Comparison of ENCODE assay signal across 24 mouse cellular contexts in the genomic region with DNA sequence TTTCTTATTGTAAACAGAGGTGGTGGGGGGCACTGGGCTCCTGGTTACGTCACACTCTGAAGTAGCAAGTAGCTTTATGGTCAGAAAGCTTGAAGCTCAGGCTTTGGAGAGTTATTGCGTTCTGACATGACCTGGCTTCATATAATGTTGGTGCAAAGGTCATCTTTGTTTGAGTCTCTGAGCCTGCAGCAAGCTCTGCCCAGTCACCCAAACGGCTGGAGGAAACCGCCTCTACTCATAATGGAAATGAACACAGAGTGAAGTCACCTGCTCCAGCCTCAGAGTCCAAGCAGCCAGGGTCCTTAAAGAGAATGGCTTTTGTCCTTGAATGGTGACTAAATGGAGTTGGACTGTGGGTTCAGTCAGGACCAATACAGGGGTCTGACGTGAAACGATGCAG.
DNase-seq lines count a peak whose midpoint lies in the region; ATAC-seq and TF ChIP-seq lines count a peak whose summit lies in the region.
"Had no signal": no experiment of that assay in that cellular context is flagged by ENCODE, and none has a peak within 500 bp of the region (broad histone marks: within the 10 kb centered on the region; RNA-seq: fewer than 3 reads in every experiment).

No protein-coding gene starts in this region.

- H3K79me2 ChIP-seq in liver, adult 2 months (ENCODE audit: control insufficient read depth, insufficient read depth, low read length): no peaks in the 10 kb centered on the region

- DNase-seq in heart, adult 11 months: peak; percentile 83
- DNase-seq in heart, embryonic 10.5 days (ENCODE audit: low spot score): no peak
- peak; percentile 6 for DNase-seq in liver, adult 2 months (ENCODE audit: extremely low read depth, low read depth, low spot score)
- no peak for DNase-seq in liver, postnatal 0 days
- no peak for DNase-seq in adrenal gland, adult (ENCODE audit: inconsistent age in 2 of 2, low spot score in 1 of 2)
- DNase-seq in cerebellum, postnatal 4 days (ENCODE audit: low spot score in 2 of 2): no peak
- DNase-seq: adrenal gland, postnatal 14 days; B cell, adult 2 months; cerebellum, adult 18-20 months; cerebellum, adult 9-11 months; cerebellum, postnatal 36 days; embryo, embryonic 11 days; gastrocnemius, postnatal 36 days; heart, adult 18-20 months; heart, postnatal 14 days had no signal

- H3K9ac ChIP-seq in liver, adult 2 months (ENCODE audit: low read depth, low read length): no peak overlapping the region
- no peak overlapping the region for H3K9ac ChIP-seq in liver, postnatal 0 days (replicated peaks)
- no peak overlapping the region for H3K9ac ChIP-seq in intestine, embryonic 16.5 days (ENCODE audit: low read depth, low read length)
- H3K9ac ChIP-seq: embryonic facial prominence, embryonic 12.5 days; forebrain, embryonic 15.5 days; heart, embryonic 15.5 days had no signal

- 87% methylated on average over 6 of the region's 6 CpGs for WGBS in heart, embryonic 10.5 days
- 66% methylated on average over 6 of the region's 6 CpGs for WGBS in liver, adult 2 months
- WGBS in liver, postnatal 0 days (ENCODE audit: insufficient replicate concordance): 69% methylated on average over 6 of the region's 6 CpGs
- WGBS in intestine, embryonic 16.5 days: 62% methylated on average over 6 of the region's 6 CpGs

- H3K36me3 ChIP-seq in heart, embryonic 10.5 days: peaks cover 15% of the 10 kb centered on the region
- H3K36me3 ChIP-seq in liver, adult 2 months (ENCODE audit: control insufficient read depth, insufficient read depth, low read length): peaks cover 5% of the 10 kb centered on the region; the same call in 1 of the 2 replicates
- no peaks in the 10 kb centered on the region for H3K36me3 ChIP-seq in liver, postnatal 0 days (replicated peaks; ENCODE audit: insufficient read depth, low read length)
- no peaks in the 10 kb centered on the region for H3K36me3 ChIP-seq in intestine, embryonic 16.5 days (ENCODE audit: control insufficient read depth, insufficient read depth, low read length)
- H3K36me3 ChIP-seq: embryonic facial prominence, embryonic 12.5 days; forebrain, embryonic 15.5 days; G1E; hindbrain, embryonic 10.5 days had no signal

- no peak for TF ChIP-seq POLR2A in liver, adult 2 months (IDR thresholded peaks at IDR 0.05; ENCODE audit: extremely low read depth, insufficient read depth, low read length)

- no peak overlapping the region for H3K27ac ChIP-seq in heart, embryonic 10.5 days
- H3K27ac ChIP-seq in liver, adult 2 months (replicated peaks; ENCODE audit: insufficient read depth, low read depth, low read length): no peak overlapping the region
- no peak overlapping the region for H3K27ac ChIP-seq in liver, postnatal 0 days (ENCODE audit: low read depth)
- no peak overlapping the region for H3K27ac ChIP-seq in intestine, embryonic 16.5 days (ENCODE audit: low read length)
- H3K27ac ChIP-seq: embryonic facial prominence, embryonic 12.5 days; forebrain, embryonic 15.5 days; heart, embryonic 15.5 days; hindbrain, embryonic 10.5 days had no signal

- no peak overlapping the region for H3K4me3 ChIP-seq in heart, embryonic 10.5 days
- no peak overlapping the region for H3K4me3 ChIP-seq in liver, adult 2 months (ENCODE audit: insufficient read depth, low read depth, low read length)
- H3K4me3 ChIP-seq in liver, postnatal 0 days (ENCODE audit: low read depth, low read length): no peak overlapping the region
- no peak overlapping the region for H3K4me3 ChIP-seq in intestine, embryonic 16.5 days (ENCODE audit: low read length)
- H3K4me3 ChIP-seq: embryonic facial prominence, embryonic 12.5 days; forebrain, embryonic 15.5 days; heart, embryonic 15.5 days; hindbrain, embryonic 10.5 days had no signal

- no peaks in the 10 kb centered on the region for H3K27me3 ChIP-seq in heart, embryonic 10.5 days (ENCODE audit: insufficient read depth, poor library complexity, severe bottlenecking)
- no peaks in the 10 kb centered on the region for H3K27me3 ChIP-seq in liver, adult 2 months (ENCODE audit: control insufficient read depth, insufficient read depth, low read length)
- no peaks in the 10 kb centered on the region for H3K27me3 ChIP-seq in liver, postnatal 0 days (ENCODE audit: insufficient read depth, low read length)
- H3K27me3 ChIP-seq in intestine, embryonic 16.5 days (replicated peaks; ENCODE audit: control insufficient read depth, insufficient read depth, low read length): no peaks in the 10 kb centered on the region
- H3K27me3 ChIP-seq: embryonic facial prominence, embryonic 12.5 days; forebrain, embryonic 15.5 days; heart, embryonic 15.5 days had no signal

- no peak for TF ChIP-seq EP300 in liver, postnatal 0 days (IDR thresholded peaks at IDR 0.05; ENCODE audit: low read depth)

- H3K9me3 ChIP-seq in heart, embryonic 10.5 days: no peaks in the 10 kb centered on the region
- H3K9me3 ChIP-seq in liver, postnatal 0 days (ENCODE audit: low read length): no peaks in the 10 kb centered on the region
- H3K9me3 ChIP-seq in intestine, embryonic 16.5 days (ENCODE audit: control insufficient read depth, low read length): no peaks in the 10 kb centered on the region
- H3K9me3 ChIP-seq: embryonic facial prominence, embryonic 12.5 days; forebrain, embryonic 15.5 days; G1E; heart, embryonic 15.5 days; hindbrain, embryonic 10.5 days had no signal

- no peak for ATAC-seq in liver, postnatal 0 days
- peak; percentile 73 for ATAC-seq in intestine, embryonic 16.5 days
- ATAC-seq: CD4-positive, CD25-positive, alpha-beta regulatory T cell, adult 4 months; forebrain, embryonic 15.5 days; hindbrain, embryonic 16.5 days had no signal

- H3K4me2 ChIP-seq in liver, postnatal 0 days (ENCODE audit: low read depth, low read length): no peak overlapping the region
- no peak overlapping the region for H3K4me2 ChIP-seq in intestine, embryonic 16.5 days (ENCODE audit: low read depth, low read length)
- H3K4me2 ChIP-seq: embryonic facial prominence, embryonic 12.5 days; forebrain, embryonic 15.5 days; heart, embryonic 11.5 days; heart, embryonic 15.5 days had no signal

- no peak for TF ChIP-seq CTCF in liver, adult 2 months (IDR thresholded peaks at IDR 0.05; ENCODE audit: low read depth, low read length)
- TF ChIP-seq CTCF in liver, postnatal 0 days (IDR thresholded peaks at IDR 0.05; ENCODE audit: low read depth): no peak

- no peaks in the 10 kb centered on the region for H3K4me1 ChIP-seq in heart, embryonic 10.5 days
- H3K4me1 ChIP-seq in liver, adult 2 months (ENCODE audit: control insufficient read depth, insufficient read depth, low read length): peaks cover 2% of the 10 kb centered on the region; the same call in 1 of the 2 replicates
- H3K4me1 ChIP-seq in liver, postnatal 0 days (ENCODE audit: insufficient read depth): no peaks in the 10 kb centered on the region
- H3K4me1 ChIP-seq in intestine, embryonic 16.5 days (ENCODE audit: control insufficient read depth, insufficient read depth, low read length): no peaks in the 10 kb centered on the region
- H3K4me1 ChIP-seq: forebrain, embryonic 15.5 days; heart, embryonic 15.5 days had no signal

Comparison
In these comparisons a context has a peak if more than half of its experiments do, and no peak if none do; other contexts are left out.
1. DNase-seq: peak in heart, adult 11 months (single experiment) and liver, adult 2 months (single experiment); none in heart, embryonic 10.5 days (single experiment), liver, postnatal 0 days (single experiment), adrenal gland, adult (0 of 2) and cerebellum, postnatal 4 days (0 of 2).